Mouse (Mus musculus): ENCODE measurements around the gene Slain1. TPM values are rescaled to one million over a fixed set of nuclear protein-coding genes. Genes with fewer than 3 reads are reported as not detected.

The Slain1 gene
- 4.2 and 4.3 TPM in 2 replicates for polyA plus RNA-seq (2016; fragmentation: Nextera tagmentation; extraction: Ambion mirVana)

DNA sequence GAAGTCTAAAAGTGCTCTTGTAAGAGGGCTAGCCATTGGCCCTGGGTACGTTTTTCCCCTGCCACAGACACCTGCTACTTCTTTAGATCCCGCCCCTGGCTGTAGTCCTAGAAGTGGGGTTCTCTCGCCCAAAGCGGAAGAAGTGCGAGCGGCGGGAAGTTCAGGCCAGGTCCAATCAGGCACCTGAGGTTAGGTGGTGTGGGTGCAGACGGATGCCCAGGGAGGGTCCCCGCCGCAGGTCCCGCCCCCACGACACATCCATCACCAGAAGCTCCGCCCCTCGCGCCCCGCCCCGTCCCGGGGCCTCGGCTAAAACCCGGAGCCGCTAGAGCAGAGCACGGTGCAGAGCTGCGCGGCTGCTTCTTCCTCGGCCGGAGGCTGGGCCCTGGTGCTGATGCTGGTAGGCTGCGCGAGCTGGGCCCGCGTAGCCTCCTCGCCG is at the start of gene Slain1:
Slain1 (plus strand) TSS at position 333 of the 439 bp plus-strand sequence.
- Histone ChIP-seq H3K36me3 (replicated peaks) (no peaks in the 10 kb centered on the region), H3K27me3 (ENCODE audit: poor library complexity, severe bottlenecking) (peaks cover 4% of the 10 kb centered on the region), H3K9me3 (no peaks in the 10 kb centered on the region), H3K27ac (peak within 1 kb of the TSS; percentile 95), H3K4me1 (peaks cover 58% of the 10 kb centered on the region), H3K4me3 (peak within 1 kb of the TSS; percentile 95)
- 1% methylated on average over 32 of the region's 32 CpGs for WGBS
- peak; percentile 93 for DNase-seq (ENCODE audit: extremely low spot score, low spot score)

DNA sequence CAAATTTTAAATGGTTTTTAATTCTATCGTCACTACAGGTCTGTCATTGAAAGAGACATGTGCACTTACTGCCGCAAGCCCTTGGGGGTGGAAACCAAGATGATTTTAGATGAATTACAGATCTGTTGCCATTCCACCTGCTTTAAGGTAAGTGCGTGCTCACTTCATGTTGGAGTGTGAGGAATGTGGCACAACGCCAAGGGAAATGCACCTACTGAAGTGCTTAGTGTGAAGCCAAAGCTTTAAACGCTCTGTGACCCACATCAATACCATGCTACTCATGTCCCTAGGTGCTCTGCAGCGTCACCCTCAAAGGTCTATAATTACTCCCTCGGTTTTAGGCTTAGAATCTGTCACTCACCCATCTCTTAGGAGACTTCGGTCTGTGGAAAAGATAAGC is 42.0 kb upstream of the Slain1 start:
- H3K4me3 ChIP-seq, result no peak overlapping the region
- no peaks in the 10 kb centered on the region for H3K4me1 ChIP-seq
- H3K27me3 ChIP-seq (ENCODE audit: poor library complexity, severe bottlenecking), result no peaks in the 10 kb centered on the region
- no peaks in the 10 kb centered on the region for H3K36me3 ChIP-seq (replicated peaks)
- 89% methylated on average over 8 of the region's 8 CpGs for WGBS
- DNase-seq (ENCODE audit: extremely low spot score, low spot score), result no peak
- H3K9me3 ChIP-seq, result no peaks in the 10 kb centered on the region
- no peak overlapping the region for H3K27ac ChIP-seq

DNA sequence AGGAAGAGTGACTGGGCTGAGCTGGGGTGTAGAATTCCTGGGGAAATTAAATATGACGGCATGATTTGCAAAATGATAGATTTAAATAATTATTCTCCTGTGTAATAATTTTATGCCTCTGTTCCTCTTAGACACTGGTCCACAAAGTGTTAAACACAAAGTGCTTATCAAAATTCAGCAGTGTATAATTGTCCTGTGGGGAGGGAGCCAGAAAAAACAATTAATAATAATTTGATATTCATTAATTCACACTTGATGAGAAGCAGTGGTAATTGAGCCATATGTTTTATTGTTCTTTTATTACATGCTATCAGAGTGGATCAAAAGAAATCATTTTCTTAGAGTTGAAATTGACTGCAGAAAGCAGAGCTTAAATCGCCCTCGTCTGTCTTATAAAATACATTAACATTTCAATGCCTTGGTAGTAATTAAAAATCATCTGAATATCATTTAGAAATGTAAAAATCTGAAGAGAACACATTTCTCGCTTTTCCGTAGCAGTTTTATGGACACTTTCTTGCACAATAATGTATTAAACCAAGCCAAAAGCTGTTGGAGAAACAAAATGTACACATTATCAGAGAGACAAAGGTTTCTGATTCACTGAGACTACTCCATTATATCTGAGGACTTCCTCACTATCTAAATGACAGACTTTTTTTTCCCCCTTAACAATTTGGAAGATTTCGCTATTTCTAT is 36.3 kb upstream of the Slain1 start:
- no peak for DNase-seq (ENCODE audit: extremely low spot score, low spot score)
- WGBS, result 90% methylated on average over 6 of the region's 6 CpGs
- no peaks in the 10 kb centered on the region for H3K9me3 ChIP-seq
- no peaks in the 10 kb centered on the region for H3K27me3 ChIP-seq (ENCODE audit: poor library complexity, severe bottlenecking)
- H3K36me3 ChIP-seq (replicated peaks), result no peaks in the 10 kb centered on the region
- H3K27ac ChIP-seq, result no peak overlapping the region
- no peaks in the 10 kb centered on the region for H3K4me1 ChIP-seq
- H3K4me3 ChIP-seq, result no peak overlapping the region

DNA sequence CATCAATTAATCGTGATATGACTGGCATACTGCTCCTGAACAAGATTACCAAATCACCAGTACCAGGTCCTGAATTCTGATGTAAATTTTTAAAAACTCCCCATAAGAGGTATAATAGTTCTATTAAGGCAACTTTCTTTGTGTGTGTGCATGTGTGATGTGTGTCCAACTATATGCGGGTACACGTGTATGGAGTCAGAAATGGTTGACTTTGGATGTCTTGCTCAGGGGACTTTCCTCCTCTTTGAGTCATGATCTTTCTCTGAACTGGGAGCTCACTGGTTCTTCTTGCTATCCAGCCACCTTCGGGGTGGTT is 35.8 kb upstream of the Slain1 start:
- Histone ChIP-seq H3K4me3 (no peak overlapping the region), H3K27ac (no peak overlapping the region), H3K36me3 (replicated peaks) (no peaks in the 10 kb centered on the region), H3K27me3 (ENCODE audit: poor library complexity, severe bottlenecking) (no peaks in the 10 kb centered on the region), H3K9me3 (no peaks in the 10 kb centered on the region), H3K4me1 (no peaks in the 10 kb centered on the region)
- 93% methylated on average over 4 of the region's 4 CpGs for WGBS
- no peak for DNase-seq (ENCODE audit: extremely low spot score, low spot score)

DNA sequence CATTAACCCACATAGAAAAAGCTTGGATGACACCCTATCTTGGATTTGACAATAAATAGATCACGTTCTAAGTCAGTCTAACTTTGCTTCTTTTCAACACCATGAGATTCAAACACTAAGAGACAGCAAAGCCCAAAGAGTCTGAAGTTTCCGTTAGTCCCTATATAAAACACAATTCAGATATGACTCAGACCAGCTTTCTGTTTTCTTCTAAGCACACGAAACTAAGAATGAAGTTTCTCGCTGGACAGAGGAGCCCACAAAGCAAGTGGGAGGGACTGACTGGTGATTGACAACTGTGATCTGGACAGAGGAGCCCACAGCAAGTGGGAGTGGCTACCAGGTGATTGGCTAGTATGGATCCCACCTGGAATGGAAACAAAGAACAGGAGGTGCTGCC is 30.3 kb upstream of the Slain1 start:
- no peak overlapping the region for H3K4me3 ChIP-seq
- no peaks in the 10 kb centered on the region for H3K36me3 ChIP-seq (replicated peaks)
- no peaks in the 10 kb centered on the region for H3K27me3 ChIP-seq (ENCODE audit: poor library complexity, severe bottlenecking)
- WGBS, result 92% methylated on average over 4 of the region's 4 CpGs
- H3K4me1 ChIP-seq, result no peaks in the 10 kb centered on the region
- H3K27ac ChIP-seq, result no peak overlapping the region
- no peaks in the 10 kb centered on the region for H3K9me3 ChIP-seq
- no peak for DNase-seq (ENCODE audit: extremely low spot score, low spot score)

DNA sequence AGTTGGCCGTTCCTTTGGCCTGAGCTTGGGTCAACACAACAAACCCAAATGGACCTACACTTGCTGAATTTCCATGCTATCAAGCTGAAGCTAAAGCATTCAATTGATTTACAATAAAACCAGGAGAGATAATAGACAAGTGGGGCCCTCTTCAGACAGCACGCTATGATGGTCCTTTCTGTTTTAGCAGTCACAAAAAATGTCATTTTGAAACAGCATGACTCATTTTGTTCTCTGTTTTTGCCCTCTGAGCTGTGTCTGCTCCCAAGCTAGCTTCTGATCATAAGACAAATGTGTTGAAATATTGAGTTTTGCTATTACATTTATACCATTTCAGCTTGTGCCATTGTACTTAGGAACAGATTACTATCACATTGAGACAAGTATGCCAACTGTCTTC is 28.8 kb upstream of the Slain1 start:
- no peaks in the 10 kb centered on the region for H3K36me3 ChIP-seq (replicated peaks)
- no peak overlapping the region for H3K27ac ChIP-seq
- H3K9me3 ChIP-seq, result no peaks in the 10 kb centered on the region
- H3K4me3 ChIP-seq, result no peak overlapping the region
- DNase-seq (ENCODE audit: extremely low spot score, low spot score), result no peak
- no peaks in the 10 kb centered on the region for H3K27me3 ChIP-seq (ENCODE audit: poor library complexity, severe bottlenecking)
- WGBS, result 88% methylated on average over 2 of the region's 2 CpGs
- no peaks in the 10 kb centered on the region for H3K4me1 ChIP-seq

DNA sequence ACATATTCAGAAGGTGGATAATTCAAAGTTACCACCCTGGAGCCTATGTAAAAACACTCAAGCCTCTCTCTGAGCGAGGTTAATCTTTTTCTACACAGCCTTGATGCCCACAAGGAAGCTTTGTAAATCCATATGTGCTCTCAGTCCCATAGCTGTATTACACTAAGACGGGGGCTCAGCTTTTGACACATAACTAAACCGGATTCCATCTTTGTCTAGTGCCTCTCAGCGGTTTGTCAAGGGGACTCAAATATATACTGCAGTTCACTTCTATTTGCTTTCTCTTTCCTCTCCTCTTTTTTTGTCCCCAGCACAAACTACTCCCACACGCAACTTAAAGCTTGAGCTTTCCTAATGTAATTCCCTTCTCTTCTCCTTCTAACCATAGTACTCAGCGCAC is 23.9 kb upstream of the Slain1 start:
- Histone ChIP-seq H3K27me3 (ENCODE audit: poor library complexity, severe bottlenecking) (no peaks in the 10 kb centered on the region), H3K27ac (no peak overlapping the region), H3K36me3 (replicated peaks) (no peaks in the 10 kb centered on the region), H3K4me1 (no peaks in the 10 kb centered on the region), H3K9me3 (no peaks in the 10 kb centered on the region), H3K4me3 (no peak overlapping the region)
- no peak for DNase-seq (ENCODE audit: extremely low spot score, low spot score)
- WGBS, result 91% methylated on average over 6 of the region's 6 CpGs

DNA sequence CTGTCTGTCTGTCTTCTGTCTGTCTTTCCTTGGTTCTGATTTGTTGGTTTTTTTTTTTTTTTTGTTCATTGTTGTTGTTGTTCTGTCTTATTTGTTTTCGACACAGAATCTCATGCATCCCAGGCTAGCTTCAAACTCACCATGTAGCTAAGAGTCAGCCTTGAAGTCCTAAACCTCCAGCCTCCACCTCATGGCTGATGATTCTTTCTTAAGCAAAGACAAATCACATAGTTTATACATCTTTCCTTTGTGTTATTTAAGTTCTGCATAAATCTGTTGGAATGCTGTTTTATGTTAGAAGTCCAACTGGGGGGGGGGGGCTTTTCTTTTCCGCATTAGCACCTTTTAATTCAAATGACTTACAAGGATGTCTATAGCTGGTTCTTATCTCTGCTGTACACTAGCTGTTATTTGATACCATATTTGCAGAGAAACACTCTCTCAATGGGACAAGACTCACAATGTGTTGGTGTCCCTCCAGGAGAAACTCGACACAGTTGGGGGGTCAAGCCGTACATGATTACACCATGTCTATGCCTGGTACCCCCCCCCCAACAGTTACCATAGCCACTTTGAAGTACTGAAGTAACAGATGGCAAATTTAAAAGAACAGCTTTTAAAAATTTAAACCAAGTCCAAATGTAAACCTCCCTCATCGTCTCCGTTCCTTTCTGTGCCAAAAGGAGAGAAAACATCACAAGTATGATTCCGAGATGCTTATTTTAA is 20.2 kb upstream of the Slain1 start:
- H3K4me3 ChIP-seq, result no peak overlapping the region
- 93% methylated on average over 7 of the region's 7 CpGs for WGBS
- DNase-seq (ENCODE audit: extremely low spot score, low spot score), result no peak

DNA sequence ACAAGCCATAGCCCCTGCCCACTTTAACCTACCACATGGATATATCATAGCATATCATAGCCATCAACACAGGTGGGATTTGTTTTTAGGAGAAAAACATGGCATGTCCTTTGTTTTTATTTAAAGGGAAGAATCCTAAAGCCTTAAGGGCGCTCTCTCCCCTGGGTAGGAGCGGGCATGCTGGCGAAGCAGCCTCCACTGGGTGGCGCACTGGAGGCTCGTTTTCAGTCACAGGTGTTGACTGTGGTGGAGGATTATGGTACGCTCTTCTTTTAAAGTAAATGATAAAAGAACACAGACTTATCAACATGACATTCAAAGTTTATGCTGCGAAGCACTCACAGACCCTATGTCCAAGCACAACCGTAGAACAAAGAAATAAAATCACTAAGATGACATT is 19.5 kb upstream of the Slain1 start:
- H3K4me3 ChIP-seq, result no peak overlapping the region
- H3K36me3 ChIP-seq (replicated peaks), result no peaks in the 10 kb centered on the region
- no peaks in the 10 kb centered on the region; the same call in 1 of the 2 replicates for H3K9me3 ChIP-seq
- no peaks in the 10 kb centered on the region for H3K27me3 ChIP-seq (ENCODE audit: poor library complexity, severe bottlenecking)
- no peak overlapping the region for H3K27ac ChIP-seq
- DNase-seq (ENCODE audit: extremely low spot score, low spot score), result no peak
- 85% methylated on average over 8 of the region's 8 CpGs for WGBS
- no peaks in the 10 kb centered on the region for H3K4me1 ChIP-seq

More for the DNA sequence above, 20.2 kb upstream of the Slain1 start:
- H3K27ac ChIP-seq, result no peak overlapping the region
- H3K9me3 ChIP-seq, result no peaks in the 10 kb centered on the region; the same call in 1 of the 2 replicates
- no peaks in the 10 kb centered on the region for H3K27me3 ChIP-seq (ENCODE audit: poor library complexity, severe bottlenecking)
- no peaks in the 10 kb centered on the region for H3K4me1 ChIP-seq
- H3K36me3 ChIP-seq (replicated peaks), result no peaks in the 10 kb centered on the region

DNA sequence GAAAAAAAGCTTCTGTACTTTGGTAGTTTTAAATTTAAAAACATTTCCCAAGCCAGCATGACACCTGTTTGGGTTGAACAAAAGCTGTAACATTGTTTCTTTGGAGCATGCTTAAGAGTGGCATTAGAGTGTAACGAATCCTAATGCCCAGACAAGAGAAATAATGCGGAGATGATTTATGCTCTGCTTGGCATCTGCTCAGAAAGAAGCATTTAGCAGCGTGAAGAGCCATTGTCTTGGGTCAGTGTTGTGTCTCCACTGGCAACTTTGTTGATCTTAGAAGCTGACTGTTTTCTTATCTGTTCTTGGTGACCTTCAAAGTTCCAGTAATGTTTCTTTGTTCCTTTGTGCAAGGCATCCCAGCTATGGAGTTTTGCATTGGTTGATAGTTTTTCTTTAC is 6.1 kb upstream of the Slain1 start:
- Histone ChIP-seq H3K36me3 (replicated peaks) (no peaks in the 10 kb centered on the region), H3K9me3 (no peaks in the 10 kb centered on the region), H3K27me3 (ENCODE audit: poor library complexity, severe bottlenecking) (no peaks in the 10 kb centered on the region), H3K4me1 (peaks cover 16% of the 10 kb centered on the region), H3K4me3 (no peak overlapping the region), H3K27ac (no peak overlapping the region)
- no peak for DNase-seq (ENCODE audit: extremely low spot score, low spot score)
- WGBS, result 74% methylated on average over 3 of the region's 3 CpGs

DNA sequence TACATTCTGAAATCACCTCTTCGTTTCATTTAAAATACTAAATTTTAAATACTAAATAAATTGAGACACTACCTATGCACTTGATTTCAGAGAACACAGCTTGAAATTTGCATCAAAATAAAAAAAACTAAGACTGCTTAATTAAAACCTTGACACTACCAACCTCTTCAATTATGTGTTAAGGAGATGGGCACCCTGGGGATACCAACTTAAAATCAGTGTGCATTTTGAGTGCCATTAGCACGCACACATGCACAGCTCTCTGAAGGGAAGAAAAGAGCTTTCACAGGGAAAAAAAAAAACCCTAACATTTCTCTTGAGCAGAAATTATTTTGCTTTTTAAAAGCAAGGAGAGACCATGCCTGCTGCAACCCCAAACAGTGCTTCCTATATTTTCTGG is 2.0 kb upstream of the Slain1 start:
- DNase-seq (ENCODE audit: extremely low spot score, low spot score), result no peak
- 52% methylated on average over 2 of the region's 2 CpGs for WGBS
- H3K4me1 ChIP-seq, result peaks cover 54% of the 10 kb centered on the region
- no peak overlapping the region for H3K4me3 ChIP-seq
- peak overlapping the region; percentile 77 for H3K27ac ChIP-seq
- H3K27me3 ChIP-seq (ENCODE audit: poor library complexity, severe bottlenecking), result peaks cover 4% of the 10 kb centered on the region
- H3K36me3 ChIP-seq (replicated peaks), result no peaks in the 10 kb centered on the region
- no peaks in the 10 kb centered on the region for H3K9me3 ChIP-seq

DNA sequence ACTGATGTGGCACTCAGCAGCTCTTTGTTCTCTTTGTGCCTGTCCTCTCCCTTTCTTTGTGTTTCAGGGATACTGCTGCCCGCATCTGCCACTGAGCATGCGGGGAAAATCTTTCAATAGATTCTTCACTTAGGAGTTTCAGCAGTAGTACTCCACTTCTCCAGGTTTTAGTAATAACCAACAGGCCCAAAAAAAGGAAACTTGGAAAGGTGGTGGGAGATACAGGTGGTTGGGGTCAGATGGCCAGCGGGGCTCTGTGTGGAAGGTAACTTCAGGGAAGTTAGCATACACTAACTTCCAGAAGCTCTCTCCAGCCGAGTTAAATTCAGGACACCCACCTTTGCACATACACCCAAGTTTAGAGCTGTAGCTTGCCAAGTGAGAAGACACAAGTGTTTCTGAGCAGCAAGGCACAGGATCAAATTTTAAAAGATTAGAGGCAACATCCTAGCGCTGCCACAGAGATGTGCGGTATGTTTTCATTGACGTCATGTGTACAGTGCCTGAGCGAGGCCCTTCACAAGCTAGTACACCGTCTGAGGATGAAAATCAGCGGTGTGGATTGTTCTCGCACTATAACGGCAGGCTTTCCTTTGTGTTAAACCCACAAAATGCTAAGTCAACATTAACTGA is 1.3 kb upstream of the Slain1 start:
- no peaks in the 10 kb centered on the region for H3K9me3 ChIP-seq

DNA sequence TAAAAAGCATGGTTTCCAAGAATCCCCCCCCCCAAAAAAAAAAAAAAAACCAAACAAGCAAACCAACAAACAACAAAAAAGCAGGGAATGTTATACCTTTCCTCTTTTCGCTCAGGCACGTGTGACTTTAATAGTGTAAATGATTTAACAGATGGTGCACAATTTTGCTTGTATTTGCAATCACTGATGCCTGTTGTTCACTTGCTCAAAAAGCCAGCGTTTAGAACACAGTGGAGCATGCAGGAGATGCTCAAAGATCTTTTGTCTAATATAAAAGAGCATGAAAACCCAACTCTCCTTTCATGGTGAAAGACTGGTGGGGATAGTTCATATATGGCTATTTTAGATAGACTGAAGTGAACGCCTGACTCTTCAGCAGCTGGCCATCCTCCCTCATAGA is 726 bp upstream of the Slain1 start:
- H3K36me3 ChIP-seq (replicated peaks), result no peaks in the 10 kb centered on the region
- peaks cover 4% of the 10 kb centered on the region for H3K27me3 ChIP-seq (ENCODE audit: poor library complexity, severe bottlenecking)
- H3K4me3 ChIP-seq, result peak overlapping the region; percentile 95
- no peaks in the 10 kb centered on the region for H3K9me3 ChIP-seq
- H3K4me1 ChIP-seq, result peaks cover 58% of the 10 kb centered on the region
- H3K27ac ChIP-seq, result peak overlapping the region; percentile 95
- no peak for DNase-seq (ENCODE audit: extremely low spot score, low spot score)
- WGBS, result 52% methylated on average over 4 of the region's 4 CpGs

More for the DNA sequence above, 1.3 kb upstream of the Slain1 start:
- H3K27ac ChIP-seq, result peak overlapping the region; percentile 77
- peak overlapping the region; percentile 30 for H3K4me3 ChIP-seq
- 38% methylated on average over 12 of the region's 12 CpGs for WGBS
- peaks cover 58% of the 10 kb centered on the region for H3K4me1 ChIP-seq
- H3K27me3 ChIP-seq (ENCODE audit: poor library complexity, severe bottlenecking), result peaks cover 4% of the 10 kb centered on the region
- no peaks in the 10 kb centered on the region for H3K36me3 ChIP-seq (replicated peaks)
- DNase-seq (ENCODE audit: extremely low spot score, low spot score), result peak; percentile 49
